ENCODE assay signal across 16 mouse cellular contexts in the genomic region with DNA sequence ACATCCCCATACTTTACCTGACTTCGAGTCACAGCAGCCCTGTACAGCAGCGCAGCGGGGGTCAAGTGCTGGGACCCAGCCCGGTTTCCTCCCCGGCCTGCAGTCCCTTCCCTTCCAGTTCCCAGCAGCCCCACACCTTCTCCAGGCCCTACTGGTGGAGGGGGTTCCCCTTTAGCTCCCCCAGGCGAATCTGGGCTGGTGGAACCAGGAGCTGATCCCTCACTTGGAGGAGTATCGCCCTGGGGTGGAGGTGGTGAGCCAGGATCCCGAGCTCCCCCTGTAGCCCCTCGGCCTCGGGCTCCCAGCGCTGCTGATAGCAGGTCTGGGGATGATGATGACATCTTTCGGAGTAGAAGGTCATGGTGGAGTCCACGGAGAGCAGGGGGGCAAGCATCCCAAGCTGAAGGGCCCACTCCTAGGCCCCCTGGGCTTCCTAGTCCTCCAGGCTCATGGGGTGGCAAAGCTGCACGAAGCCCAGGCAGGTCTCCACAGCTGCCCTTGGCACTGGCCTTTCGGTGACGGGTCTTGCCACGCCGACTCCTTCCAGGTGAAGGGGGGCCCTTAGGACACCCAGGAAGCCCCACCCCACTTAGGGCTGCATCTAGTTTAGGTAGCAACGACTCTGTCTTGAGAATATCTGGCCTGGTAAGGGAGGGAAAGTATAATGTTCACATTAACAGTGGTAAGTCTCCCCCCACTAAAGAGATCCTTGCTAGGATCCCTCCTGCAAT. TPM values are rescaled to one million over a fixed set of nuclear protein-coding genes. Genes with fewer than 3 reads are reported as not detected.
DNase-seq lines count a peak whose midpoint lies in the region; ATAC-seq and TF ChIP-seq lines count a peak whose summit lies in the region.
"Had no signal": no experiment of that assay in that cellular context is flagged by ENCODE, and none has a peak within 500 bp of the region (broad histone marks: within the 10 kb centered on the region; RNA-seq: fewer than 3 reads in every experiment).

No protein-coding gene starts in this region.

- 0 out of 2 replicates have a peak, but pooled peaks have one; percentile 15 for ATAC-seq in kidney, postnatal 0 days (replicated peaks; ENCODE audit: low FRiP score, low read depth)
- no peak for ATAC-seq in kidney, embryonic 14.5 days (ENCODE audit: low FRiP score, low TSS enrichment)
- ATAC-seq in limb, embryonic 15.5 days (ENCODE audit: insufficient number of reproducible peaks, low FRiP score, low TSS enrichment, low read depth) = no peak
- ATAC-seq: forebrain, embryonic 16.5 days had no signal

- H3K9me3 ChIP-seq in kidney, postnatal 0 days (replicated peaks; ENCODE audit: low read length) = no peaks in the 10 kb centered on the region
- H3K9me3 ChIP-seq in kidney, embryonic 14.5 days (ENCODE audit: control insufficient read depth, low read length) = no peaks in the 10 kb centered on the region
- no peaks in the 10 kb centered on the region for H3K9me3 ChIP-seq in limb, embryonic 15.5 days
- H3K9me3 ChIP-seq: embryonic facial prominence, embryonic 13.5 days had no signal

- H3K4me1 ChIP-seq in kidney, postnatal 0 days (replicated peaks; ENCODE audit: insufficient read depth, low read length) = no peaks in the 10 kb centered on the region
- 0 out of 2 replicates have a peak, but pooled peaks cover 3% of the 10 kb centered on the region for H3K4me1 ChIP-seq in kidney, embryonic 14.5 days (ENCODE audit: control insufficient read depth, insufficient read depth, low read length)
- 0 out of 2 replicates have a peak, but pooled peaks cover 3% of the 10 kb centered on the region for H3K4me1 ChIP-seq in limb, embryonic 15.5 days
- H3K4me1 ChIP-seq: embryonic facial prominence, embryonic 13.5 days had no signal

- TF ChIP-seq CTCF in kidney, postnatal 0 days (IDR thresholded peaks at IDR 0.05; ENCODE audit: low read depth) = no peak

- peaks cover 56% of the 10 kb centered on the region for H3K36me3 ChIP-seq in kidney, postnatal 0 days (ENCODE audit: insufficient read depth, low read length)
- H3K36me3 ChIP-seq in kidney, embryonic 14.5 days (ENCODE audit: control insufficient read depth, insufficient read depth, low read length) = peaks cover 90% of the 10 kb centered on the region
- peaks cover 82% of the 10 kb centered on the region for H3K36me3 ChIP-seq in limb, embryonic 15.5 days

- DNase-seq in kidney, postnatal 0 days (ENCODE audit: low spot score) = no peak
- peak; percentile 45 for DNase-seq in testis, postnatal 10 days (ENCODE audit: low spot score)
- DNase-seq in testis, postnatal 14 days (ENCODE audit: low spot score) = no peak
- no peak for DNase-seq in adrenal gland, postnatal 36 days
- no peak for DNase-seq in cerebellum, postnatal 10 days
- DNase-seq: adrenal gland, adult 2 months; cerebellum, adult 9-11 months; gastrocnemius, postnatal 10 days; thymus, adult 18-20 months had no signal

- WGBS in kidney, postnatal 0 days = 88% methylated on average over 19 of the region's 19 CpGs
- WGBS in kidney, embryonic 14.5 days = 83% methylated on average over 19 of the region's 19 CpGs
- 86% methylated on average over 19 of the region's 19 CpGs for WGBS in limb, embryonic 15.5 days

- H3K27me3 ChIP-seq in kidney, postnatal 0 days (ENCODE audit: insufficient read depth, low read length) = no peaks in the 10 kb centered on the region
- H3K27me3 ChIP-seq in kidney, embryonic 14.5 days (ENCODE audit: control insufficient read depth, insufficient read depth, low read length) = no peaks in the 10 kb centered on the region
- H3K27me3 ChIP-seq in limb, embryonic 15.5 days = no peaks in the 10 kb centered on the region
- H3K27me3 ChIP-seq: embryonic facial prominence, embryonic 13.5 days had no signal

- no peak overlapping the region for H3K4me2 ChIP-seq in kidney, postnatal 0 days (ENCODE audit: low read length)
- no peak overlapping the region for H3K4me2 ChIP-seq in kidney, embryonic 14.5 days (replicated peaks; ENCODE audit: low read depth, low read length)
- no peak overlapping the region for H3K4me2 ChIP-seq in limb, embryonic 15.5 days
- H3K4me2 ChIP-seq: embryonic facial prominence, embryonic 13.5 days had no signal

- H3K27ac ChIP-seq in kidney, postnatal 0 days = no peak overlapping the region
- H3K27ac ChIP-seq in kidney, embryonic 14.5 days (ENCODE audit: low read depth, low read length) = no peak overlapping the region
- peak overlapping the region; percentile 24; the same call in 1 of the 2 replicates for H3K27ac ChIP-seq in limb, embryonic 15.5 days
- H3K27ac ChIP-seq: embryonic facial prominence, embryonic 13.5 days; macrophage had no signal

- no peak overlapping the region for H3K4me3 ChIP-seq in kidney, postnatal 0 days (replicated peaks; ENCODE audit: low read depth, low read length)
- no peak overlapping the region for H3K4me3 ChIP-seq in kidney, embryonic 14.5 days (ENCODE audit: low read length)
- no peak overlapping the region for H3K4me3 ChIP-seq in limb, embryonic 15.5 days
- H3K4me3 ChIP-seq: embryonic facial prominence, embryonic 13.5 days had no signal

- H3K9ac ChIP-seq in kidney, postnatal 0 days (ENCODE audit: low read depth, low read length) = no peak overlapping the region
- H3K9ac ChIP-seq in kidney, embryonic 14.5 days (ENCODE audit: low read depth, low read length) = no peak overlapping the region
- H3K9ac ChIP-seq in limb, embryonic 15.5 days = no peak overlapping the region
- H3K9ac ChIP-seq: embryonic facial prominence, embryonic 13.5 days had no signal

RNA-seq across cellular contexts. Expression of a gene that starts 2.3 kb away (rescaled TPM):
- 1.8 TPM in 1 of 2 replicates, not detected in the other for polyA plus RNA-seq in kidney, postnatal 0 days (2015; fragmentation: Nextera tagmentation; extraction: Ambion mirVana)
- not detected in 2 replicates for polyA plus RNA-seq in kidney, embryonic 14.5 days (2014; fragmentation: Nextera tagmentation; extraction: Ambion mirVana)
- polyA plus RNA-seq in limb, embryonic 15.5 days (2015; fragmentation: Nextera tagmentation; extraction: Ambion mirVana) = 3.6 and 7.7 TPM in 2 replicates
- not detected for total RNA-seq in adrenal gland, postnatal 36 days (2021)
- total RNA-seq: adrenal gland, adult 2 months; gastrocnemius, postnatal 10 days; left cerebral cortex, postnatal 14 days had no signal
- polyA plus RNA-seq: adrenal gland, adult 2 months; large intestine, adult 2 months; macrophage had no signal

RNA-seq across cellular contexts. Expression of a gene that starts 15.6 kb away (rescaled TPM):
- 7.8 and 8.1 TPM in 2 replicates for polyA plus RNA-seq in kidney, postnatal 0 days (2015; fragmentation: Nextera tagmentation; extraction: Ambion mirVana)
- 12.2 and 14.8 TPM in 2 replicates for polyA plus RNA-seq in kidney, embryonic 14.5 days (2014; fragmentation: Nextera tagmentation; extraction: Ambion mirVana)
- polyA plus RNA-seq in limb, embryonic 15.5 days (2015; fragmentation: Nextera tagmentation; extraction: Ambion mirVana) = 16.7 and 17.9 TPM in 2 replicates
- total RNA-seq in adrenal gland, postnatal 36 days (2021) = 1 to 10 TPM; 8.0 to 8.9 TPM

RNA-seq across cellular contexts. Expression of a gene that starts 16.7 kb away (rescaled TPM):
- polyA plus RNA-seq in kidney, postnatal 0 days (2015; fragmentation: Nextera tagmentation; extraction: Ambion mirVana) = 57.2 and 59.2 TPM in 2 replicates
- polyA plus RNA-seq in kidney, embryonic 14.5 days (2014; fragmentation: Nextera tagmentation; extraction: Ambion mirVana) = 80.4 and 89.1 TPM in 2 replicates
- 81.0 and 88.5 TPM in 2 replicates for polyA plus RNA-seq in limb, embryonic 15.5 days (2015; fragmentation: Nextera tagmentation; extraction: Ambion mirVana)
- total RNA-seq in adrenal gland, postnatal 36 days (2021) = 10 to 100 TPM; 32.5 to 33.5 TPM

RNA-seq across cellular contexts. Expression of a gene that starts 23.5 kb away (rescaled TPM):
- 1.6 TPM in 2 replicates for polyA plus RNA-seq in kidney, postnatal 0 days (2015; fragmentation: Nextera tagmentation; extraction: Ambion mirVana)
- polyA plus RNA-seq in kidney, embryonic 14.5 days (2014; fragmentation: Nextera tagmentation; extraction: Ambion mirVana) = 2.7 and 3.5 TPM in 2 replicates
- polyA plus RNA-seq in limb, embryonic 15.5 days (2015; fragmentation: Nextera tagmentation; extraction: Ambion mirVana) = 2.1 and 2.7 TPM in 2 replicates
- 1 to 10 TPM; 2.5 to 3.6 TPM for total RNA-seq in adrenal gland, postnatal 36 days (2021)

RNA-seq across cellular contexts. Expression of a gene that starts 30.9 kb away (rescaled TPM):
- polyA plus RNA-seq in kidney, postnatal 0 days (2015; fragmentation: Nextera tagmentation; extraction: Ambion mirVana) = 185 and 191 TPM in 2 replicates
- 305 and 373 TPM in 2 replicates for polyA plus RNA-seq in kidney, embryonic 14.5 days (2014; fragmentation: Nextera tagmentation; extraction: Ambion mirVana)
- polyA plus RNA-seq in limb, embryonic 15.5 days (2015; fragmentation: Nextera tagmentation; extraction: Ambion mirVana) = 201 and 221 TPM in 2 replicates
- total RNA-seq in adrenal gland, postnatal 36 days (2021) = 100 to 1,000 TPM; 724 to 759 TPM
